Mouse (Mus musculus) megakaryocyte, adult 5-6 weeks (primary cell): Measurements from ENCODE around the gene Trappc4. TPM values are rescaled to one million over a fixed set of nuclear protein-coding genes. Genes with fewer than 3 reads are reported as not detected.
"Not testable (repeated sequence)": the region's sequence is repeated elsewhere in the genome, so short reads cannot be mapped to it uniquely, and the experiment has no call there.

Source experiments
- ATAC-seq: 2 replicates; pipeline ENCODE4 v1.8.0; 2016; ENCODE audit warnings: mild to moderate bottlenecking, inconsistent platforms; ENCODE audit not compliant: poor library complexity, severe bottlenecking
- total RNA-seq, 2 experiments: library from RNA; stranded (forward) in 1 of 2; stranded (reverse) in 1 of 2; fragments of 153-499, 151-499 nt in 1 of 2; fragments of 221-1000, 200-1000 nt in 1 of 2; gene quantifications; 2 replicates each; pipeline versions ENCODE4 v1.2.3 to v1.2.4; 2015 to 2017

Gene Trappc4
- total RNA-seq, 2 experiments from 2014 or later = 32.5 to 95.4 TPM

- no peak for ATAC-seq
These were observed 3.4 kb upstream of the Trappc4 start for GRCm38 (mm10) chr9:44410647-44411336.

- not testable (repeated sequence) for ATAC-seq
These were observed 1.3 kb upstream of the Trappc4 start for GRCm38 (mm10) chr9:44408693-44409092.

DNA sequence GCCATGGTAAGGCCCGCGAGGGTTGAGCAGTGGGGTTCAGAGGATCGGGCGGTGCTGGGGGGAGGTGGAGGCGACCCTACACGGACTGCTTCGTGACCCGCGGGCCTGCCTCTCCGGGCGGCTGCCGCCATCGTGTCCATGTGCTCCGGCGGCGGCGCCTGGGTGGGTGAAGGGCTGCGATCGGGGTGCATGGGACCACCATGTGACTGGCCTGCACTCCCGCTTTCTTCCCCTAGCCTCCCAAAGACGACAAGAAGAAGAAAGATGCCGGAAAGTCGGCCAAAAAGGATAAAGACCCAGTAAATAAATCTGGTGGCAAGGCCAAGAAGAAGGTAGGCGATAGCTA is 325 bp upstream of the Trappc4 start:
- ATAC-seq = no peak

- no peak for ATAC-seq
These were observed 2.4 kb downstream of the Trappc4 start for GRCm38 (mm10) chr9:44405011-44405410.

DNA sequence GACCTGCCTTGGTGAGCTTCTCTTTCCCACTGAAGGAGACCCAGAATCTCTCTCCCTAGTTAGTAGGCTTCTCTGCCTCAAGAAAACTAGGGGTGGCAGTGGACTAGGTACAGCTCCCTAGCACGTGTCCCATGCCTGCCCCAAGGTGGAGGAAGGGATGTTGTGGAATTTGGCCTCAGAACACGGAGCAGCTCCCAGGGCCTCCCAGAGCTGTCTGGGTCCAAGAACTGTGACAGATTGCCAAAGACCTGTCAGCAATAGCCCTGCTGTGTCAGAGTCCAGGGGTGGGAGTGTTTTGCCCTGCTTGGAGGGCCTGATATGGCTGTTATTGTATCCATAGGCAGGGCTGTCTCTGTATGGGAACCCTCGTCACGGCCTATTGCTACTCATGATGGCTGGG is 6.3 kb downstream of the Trappc4 start:
- no peak for ATAC-seq

DNA sequence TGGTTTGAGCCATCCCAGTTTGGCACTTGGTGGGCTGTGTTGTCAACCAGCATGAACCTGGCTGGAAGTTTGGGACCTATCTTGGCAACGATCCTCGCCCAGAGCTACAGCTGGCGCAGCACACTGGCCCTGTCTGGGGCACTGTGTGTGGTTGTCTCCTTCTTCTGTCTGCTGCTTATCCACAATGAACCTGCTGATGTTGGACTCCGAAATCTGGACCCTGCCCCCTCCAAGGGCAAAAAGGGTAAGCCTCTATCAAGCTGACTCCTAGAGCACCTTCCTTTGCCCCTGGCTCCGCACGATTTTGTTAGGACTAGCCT is 7.6 kb downstream of the Trappc4 start:
- ATAC-seq = no peak

- ATAC-seq = no peak
These were observed 8.1 kb downstream of the Trappc4 start for GRCm38 (mm10) chr9:44399114-44399794.

GRCm38 (mm10) chr9:44398551-44398950 is 8.8 kb downstream of the Trappc4 start:
- ATAC-seq = no peak

DNA sequence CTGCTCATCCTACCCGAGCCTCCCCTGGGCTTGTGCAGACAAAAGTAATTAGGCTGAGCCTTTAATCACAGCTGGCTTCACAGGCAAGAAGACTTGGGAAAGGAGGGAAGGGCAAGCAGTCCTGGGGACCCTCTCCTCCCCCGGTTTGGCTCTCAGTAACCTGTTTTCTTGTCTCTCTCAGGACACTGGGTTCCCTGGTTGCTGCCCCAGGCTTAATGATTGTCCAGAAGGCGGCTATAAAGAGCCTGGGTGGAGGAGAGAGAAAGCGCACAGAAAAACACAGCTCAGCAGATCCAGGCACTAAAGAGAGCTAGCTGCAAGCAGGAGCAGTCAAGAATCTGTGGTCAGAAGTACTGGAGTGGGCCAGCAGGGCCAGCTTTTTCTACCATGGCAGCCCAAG is 9.3 kb downstream of the Trappc4 start:
- no peak for ATAC-seq

DNA sequence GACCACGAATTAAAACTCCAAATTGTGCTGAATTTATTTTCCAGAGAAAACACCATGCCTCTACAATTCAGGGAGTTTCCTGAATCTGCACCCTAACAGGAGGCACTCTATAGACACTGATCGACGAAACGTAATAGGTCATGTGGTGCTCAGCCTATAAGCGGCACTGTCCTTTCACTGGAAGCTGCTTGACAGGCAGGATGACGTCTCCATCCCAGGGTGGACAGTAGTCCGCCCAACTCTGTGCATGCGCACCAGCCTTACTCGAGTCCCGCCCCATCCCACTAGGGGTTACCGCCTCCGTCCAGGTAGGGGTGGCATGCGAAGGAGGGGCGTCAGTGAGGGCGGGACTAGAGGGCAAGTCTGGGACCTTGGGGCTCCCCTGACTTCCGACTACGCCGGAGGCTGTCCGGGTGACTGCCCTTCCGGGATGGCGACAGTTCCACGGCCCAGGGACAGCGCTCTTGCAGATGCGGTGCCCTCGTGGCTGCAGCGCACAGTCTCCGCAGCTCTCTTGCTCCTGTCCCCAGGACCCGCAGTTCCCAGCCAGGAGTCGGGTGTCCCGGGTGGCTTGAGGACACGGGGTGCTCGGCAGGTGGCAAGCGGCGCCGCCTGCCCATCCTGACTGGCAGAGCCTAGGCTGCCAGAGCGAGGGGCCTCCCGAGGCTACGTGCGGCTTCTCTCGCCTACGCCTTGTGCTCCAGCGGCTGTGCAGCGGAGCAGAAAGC is 10.6 kb downstream of the Trappc4 start, which contains the start of gene Slc37a4:
TSS of gene Slc37a4 (plus strand) at position 169 of the 728 bp plus-strand sequence.
- ATAC-seq = peak; percentile 98

DNA sequence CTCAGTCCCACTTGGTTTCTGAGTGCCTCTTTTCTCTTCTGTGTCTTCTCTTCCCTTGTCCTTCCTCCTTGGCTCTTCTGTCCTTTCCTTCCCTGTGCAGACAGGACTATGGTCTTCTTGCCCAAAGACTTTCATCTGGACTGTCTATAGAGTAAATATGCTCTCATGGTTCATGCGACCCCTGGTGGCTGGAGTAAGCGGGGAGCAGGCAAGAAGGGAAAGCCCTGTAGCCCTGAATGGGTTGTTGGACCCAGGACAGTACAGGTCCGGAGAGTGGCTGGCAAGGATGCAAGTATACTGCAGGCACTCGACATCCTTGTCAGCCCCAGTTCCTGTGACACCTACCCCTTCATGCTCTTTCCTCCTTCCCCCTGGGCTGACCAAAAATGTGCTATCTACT is 15.9 kb downstream of the Trappc4 start:
- ATAC-seq = peak; percentile 82

- peak; percentile 87 for ATAC-seq
These were observed 18.1 kb downstream of the Trappc4 start for GRCm38 (mm10) chr9:44389273-44389672.

GRCm38 (mm10) chr9:44387221-44387620 is 20.2 kb downstream of the Trappc4 start:
- ATAC-seq = no peak

DNA sequence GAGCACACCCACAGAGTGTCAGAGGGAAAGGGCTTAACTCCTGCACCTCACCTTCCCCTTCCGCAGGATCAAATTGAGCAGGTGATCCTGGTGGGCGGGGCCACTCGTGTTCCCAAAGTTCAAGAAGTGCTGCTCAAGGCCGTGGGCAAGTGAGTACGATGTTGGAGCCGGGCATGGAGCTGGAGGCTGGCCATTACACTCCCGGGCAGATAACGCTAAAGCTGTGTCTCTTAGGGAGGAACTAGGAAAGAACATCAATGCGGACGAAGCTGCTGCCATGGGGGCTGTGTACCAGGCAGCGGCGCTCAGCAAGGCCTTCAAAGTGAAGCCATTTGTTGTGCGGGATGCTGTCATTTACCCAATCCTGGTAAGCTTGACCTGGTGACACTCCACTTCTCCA is 22.8 kb downstream of the Trappc4 start:
- no peak for ATAC-seq

DNA sequence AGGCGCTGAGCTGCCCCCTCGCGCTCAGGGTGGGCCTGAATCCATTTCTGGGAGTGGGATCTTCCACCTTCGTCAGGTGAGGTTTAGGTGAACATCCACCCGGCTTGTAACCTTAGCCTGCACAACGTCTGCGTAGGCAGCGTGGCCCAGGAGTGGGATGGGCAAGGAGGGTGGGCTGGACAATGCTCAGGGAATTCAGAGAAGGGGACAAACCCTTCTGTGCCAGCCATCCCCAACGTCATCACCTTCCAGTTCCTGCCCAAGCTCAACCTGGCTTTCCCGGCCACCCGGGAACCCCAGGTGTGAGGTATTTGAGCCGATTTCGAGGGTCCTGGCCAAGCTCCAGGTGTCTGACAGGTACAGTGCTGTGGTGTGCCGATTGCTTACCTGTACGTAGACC is 27.5 kb downstream of the Trappc4 start:
- ATAC-seq = no peak

GRCm38 (mm10) chr9:44379054-44379834 is 28.2 kb downstream of the Trappc4 start, which contains the start of gene Hyou1:
TSS of gene Hyou1 (plus strand) at chr9:44379490.
- ATAC-seq = peak; percentile 98

- ATAC-seq = no peak
These were observed 29.2 kb downstream of the Trappc4 start for GRCm38 (mm10) chr9:44378153-44378730.

DNA sequence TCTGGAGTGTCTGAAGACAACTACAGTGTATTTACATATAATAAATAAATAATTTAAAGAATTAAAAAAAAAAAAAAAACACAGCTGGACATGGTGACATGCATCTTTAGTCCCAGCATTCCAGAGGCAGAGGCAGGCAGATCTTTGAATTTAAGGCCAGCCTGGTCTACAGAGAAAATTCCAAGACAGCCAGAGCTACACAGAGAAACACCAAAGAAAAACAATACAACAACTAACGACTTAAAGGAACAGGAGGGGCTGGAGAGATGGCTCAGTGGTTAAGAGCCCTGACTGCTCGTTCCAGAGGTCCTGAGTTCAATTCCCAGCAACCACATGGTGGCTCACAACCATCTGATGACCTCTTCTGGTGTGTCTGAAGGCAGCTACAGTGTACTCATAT is 30.1 kb downstream of the Trappc4 start:
- ATAC-seq = not testable (repeated sequence)

- ATAC-seq = no peak
These were observed 31.3 kb downstream of the Trappc4 start for GRCm38 (mm10) chr9:44376141-44376540.

DNA sequence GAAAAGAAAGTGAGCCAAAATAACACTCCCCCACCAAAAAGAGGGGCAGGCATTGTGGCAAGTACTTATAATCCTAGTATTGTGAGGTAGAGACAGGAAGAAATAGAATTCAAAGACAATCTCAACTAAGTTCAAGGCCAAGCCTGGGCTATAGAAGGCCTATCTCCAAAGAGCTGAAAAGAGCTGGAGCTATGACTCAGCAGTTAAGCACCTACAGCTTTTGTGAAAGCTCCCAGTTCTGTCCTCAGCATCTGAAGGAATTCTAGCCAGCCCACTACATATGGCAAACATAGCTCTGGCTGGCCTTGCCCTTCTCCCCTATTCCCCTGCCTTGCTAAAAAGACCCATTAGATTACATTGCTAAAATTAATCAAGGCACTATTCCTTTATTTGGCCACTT is 34.0 kb downstream of the Trappc4 start:
- no peak for ATAC-seq

- no peak for ATAC-seq
These were observed 42.9 kb downstream of the Trappc4 start for GRCm38 (mm10) chr9:44364480-44364879.
